Mouse (Mus musculus): ENCODE results near the gene Vmn2r84. TPM values are rescaled to one million over a fixed set of nuclear protein-coding genes. Genes with fewer than 3 reads are reported as not detected.
"Not testable (repeated sequence)": the region's sequence is repeated elsewhere in the genome, so short reads cannot be mapped to it uniquely, and the experiment has no call there.

The Vmn2r84 gene
- 0.01 TPM in 1 of 2 replicates, not detected in the other for polyA plus RNA-seq (2014; fragmentation: Nextera tagmentation; extraction: Ambion mirVana)

DNA sequence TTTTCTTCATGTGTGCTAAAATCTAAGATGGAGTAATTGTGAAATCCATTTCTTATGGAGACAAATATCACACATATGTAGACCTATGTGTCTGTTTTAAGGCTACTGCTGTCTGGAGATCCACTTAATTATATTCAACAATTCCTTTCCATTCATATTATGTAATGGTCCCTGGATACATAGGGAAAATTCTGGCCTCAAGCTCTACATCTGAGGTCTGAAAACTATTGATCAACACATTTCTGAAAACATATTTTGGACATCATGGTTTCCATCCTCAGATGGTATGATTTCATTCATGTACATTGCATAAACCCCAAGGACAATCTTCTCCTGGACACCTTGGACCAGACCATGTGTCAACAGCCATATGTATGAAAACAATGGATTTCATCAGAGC, at the start of gene Vmn2r84:
Gene Vmn2r84, minus strand, starts transcription at position 101 of the 400 bp plus-strand sequence.
- Histone ChIP-seq H3K36me3 (ENCODE audit: control insufficient read depth, insufficient read depth, low read length) (no peaks in the 10 kb centered on the region), H3K4me1 (replicated peaks; ENCODE audit: control insufficient read depth, insufficient read depth, low read length) (no peaks in the 10 kb centered on the region), H3K27me3 (ENCODE audit: control insufficient read depth, insufficient read depth, low read length) (no peaks in the 10 kb centered on the region), H3K4me2 (ENCODE audit: low read depth, low read length, severe bottlenecking) (no peak within 1 kb of the TSS), H3K9ac (ENCODE audit: low read length) (no peak within 1 kb of the TSS), H3K9me3 (ENCODE audit: control insufficient read depth, low read length) (no peaks in the 10 kb centered on the region), H3K27ac (ENCODE audit: low read depth, low read length) (no peak within 1 kb of the TSS), H3K4me3 (ENCODE audit: low read depth, low read length) (no peak within 1 kb of the TSS)
- DNase-seq (ENCODE audit: low spot score) (no peak), ATAC-seq (replicated peaks; ENCODE audit: low FRiP score) (no peak)

DNA sequence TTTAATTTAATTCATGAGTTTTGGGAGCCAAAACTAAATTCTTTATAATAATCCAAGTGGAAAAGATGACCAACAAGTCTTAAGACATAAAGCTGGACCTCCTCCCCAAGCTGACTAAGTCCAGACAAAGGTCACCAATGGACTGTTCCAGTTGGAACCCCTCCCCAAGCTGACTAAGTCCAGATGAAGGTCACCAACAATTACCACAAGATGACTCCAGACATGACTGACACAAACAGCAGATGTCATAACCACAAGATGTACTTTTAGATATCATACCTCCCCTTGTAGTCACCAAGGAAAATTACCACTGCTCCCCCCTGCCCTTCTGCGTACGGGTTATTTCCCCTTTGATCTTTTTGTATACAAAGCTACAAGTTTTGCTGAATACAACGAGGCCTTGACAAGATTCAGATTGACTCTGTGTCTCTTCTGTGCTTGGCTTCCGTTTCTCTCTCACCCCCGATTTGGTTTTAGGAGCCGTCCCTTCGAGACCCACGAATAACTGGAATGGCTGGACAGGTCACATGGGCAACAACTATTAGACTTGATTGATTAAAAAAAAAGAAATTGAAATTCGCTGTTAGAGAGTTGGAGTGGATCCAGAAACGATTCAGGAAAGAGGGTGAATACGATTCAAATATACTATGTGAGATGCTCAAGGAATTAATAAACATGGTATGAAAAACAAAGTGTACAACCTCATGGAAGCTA, 40.2 kb upstream of the Vmn2r84 start:
- not testable (repeated sequence) for H3K9me3 ChIP-seq (ENCODE audit: control insufficient read depth, low read length); H3K27ac ChIP-seq (ENCODE audit: low read depth, low read length); H3K27me3 ChIP-seq (ENCODE audit: control insufficient read depth, insufficient read depth, low read length); H3K4me3 ChIP-seq (ENCODE audit: low read depth, low read length); H3K4me1 ChIP-seq (replicated peaks; ENCODE audit: control insufficient read depth, insufficient read depth, low read length); H3K36me3 ChIP-seq (ENCODE audit: control insufficient read depth, insufficient read depth, low read length); H3K4me2 ChIP-seq (ENCODE audit: low read depth, low read length, severe bottlenecking); H3K9ac ChIP-seq (ENCODE audit: low read length); ATAC-seq (replicated peaks; ENCODE audit: low FRiP score); DNase-seq (ENCODE audit: low spot score)
- WGBS = 89% methylated on average over 11 of the region's 11 CpGs

DNA sequence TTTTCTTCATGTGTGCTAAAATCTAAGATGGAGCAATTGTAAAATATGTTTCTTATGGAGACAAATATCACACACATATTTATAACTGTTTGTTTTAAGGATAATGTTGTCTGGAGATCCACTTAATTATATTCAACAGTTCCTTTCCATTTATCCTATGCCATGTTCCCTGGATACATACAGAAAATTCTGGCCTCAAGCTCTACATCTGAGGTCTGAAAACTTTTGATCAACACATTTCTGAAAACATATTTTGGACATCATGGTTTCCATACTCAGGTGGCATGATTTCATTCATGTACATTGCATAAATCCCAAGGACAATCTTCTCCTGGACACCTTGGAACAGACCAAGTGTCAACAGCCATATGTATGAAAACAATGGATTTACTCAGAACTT, 35.5 kb upstream of the Vmn2r84 start, which contains the start of gene Vmn2r85:
Gene Vmn2r85, minus strand, starts transcription at position 101 of the 400 bp plus-strand sequence.
- not testable (repeated sequence) for H3K4me1 ChIP-seq (replicated peaks; ENCODE audit: control insufficient read depth, insufficient read depth, low read length); H3K9ac ChIP-seq (ENCODE audit: low read length); H3K27me3 ChIP-seq (ENCODE audit: control insufficient read depth, insufficient read depth, low read length); H3K4me2 ChIP-seq (ENCODE audit: low read depth, low read length, severe bottlenecking); H3K36me3 ChIP-seq (ENCODE audit: control insufficient read depth, insufficient read depth, low read length); ATAC-seq (replicated peaks; ENCODE audit: low FRiP score); H3K4me3 ChIP-seq (ENCODE audit: low read depth, low read length); H3K9me3 ChIP-seq (ENCODE audit: control insufficient read depth, low read length); DNase-seq (ENCODE audit: low spot score); H3K27ac ChIP-seq (ENCODE audit: low read depth, low read length)

DNA sequence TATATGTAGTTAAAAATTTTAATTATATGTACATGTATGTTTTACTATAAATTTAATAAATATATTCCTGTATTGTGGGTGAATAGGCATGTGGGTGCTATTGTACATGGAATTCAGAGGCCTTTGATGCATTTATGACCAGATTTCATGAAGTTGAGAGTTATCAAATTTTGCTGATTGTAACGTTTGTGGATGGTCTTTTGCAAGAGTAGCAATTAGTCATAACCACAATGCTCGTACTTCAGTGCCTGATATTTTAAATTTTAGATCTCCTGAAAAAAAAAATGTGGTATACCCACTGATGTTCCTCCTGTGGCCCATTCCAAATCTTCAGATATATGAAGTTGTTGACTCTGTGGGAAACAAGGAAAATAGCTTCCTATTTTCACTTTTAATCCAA, 28.2 kb upstream of the Vmn2r84 start:
- not testable (repeated sequence) for H3K4me2 ChIP-seq (ENCODE audit: low read depth, low read length, severe bottlenecking); ATAC-seq (replicated peaks; ENCODE audit: low FRiP score); H3K27me3 ChIP-seq (ENCODE audit: control insufficient read depth, insufficient read depth, low read length); H3K36me3 ChIP-seq (ENCODE audit: control insufficient read depth, insufficient read depth, low read length); H3K27ac ChIP-seq (ENCODE audit: low read depth, low read length); H3K9ac ChIP-seq (ENCODE audit: low read length); H3K4me3 ChIP-seq (ENCODE audit: low read depth, low read length); H3K9me3 ChIP-seq (ENCODE audit: control insufficient read depth, low read length); H3K4me1 ChIP-seq (replicated peaks; ENCODE audit: control insufficient read depth, insufficient read depth, low read length); DNase-seq (ENCODE audit: low spot score)
- WGBS = 81% methylated on average over 2 of the region's 2 CpGs

DNA sequence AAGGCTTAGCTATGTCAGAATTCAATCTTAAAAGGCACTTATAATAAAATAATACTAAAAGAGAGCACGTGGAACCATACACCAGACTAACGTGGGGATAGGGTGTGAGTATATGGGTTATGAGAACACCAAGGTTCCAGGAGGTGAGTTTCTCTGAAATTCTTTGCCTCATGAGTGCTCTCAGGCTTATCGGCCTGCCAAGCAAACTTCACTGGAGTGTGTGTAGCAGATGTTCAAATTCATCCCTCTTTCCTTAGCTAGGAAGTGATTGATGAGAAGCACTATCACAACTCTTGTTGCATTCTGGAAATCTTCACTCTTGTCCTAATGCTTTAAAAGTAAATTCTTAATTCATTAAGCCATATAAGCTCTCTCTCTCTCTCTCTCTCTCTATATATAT, 26.3 kb upstream of the Vmn2r84 start:
- Histone ChIP-seq H3K27ac (ENCODE audit: low read depth, low read length) (no peak overlapping the region), H3K9ac (ENCODE audit: low read length) (no peak overlapping the region), H3K9me3 (ENCODE audit: control insufficient read depth, low read length) (no peaks in the 10 kb centered on the region), H3K36me3 (ENCODE audit: control insufficient read depth, insufficient read depth, low read length) (no peaks in the 10 kb centered on the region), H3K4me2 (ENCODE audit: low read depth, low read length, severe bottlenecking) (no peak overlapping the region), H3K27me3 (ENCODE audit: control insufficient read depth, insufficient read depth, low read length) (no peaks in the 10 kb centered on the region), H3K4me1 (replicated peaks; ENCODE audit: control insufficient read depth, insufficient read depth, low read length) (no peaks in the 10 kb centered on the region), H3K4me3 (ENCODE audit: low read depth, low read length) (no peak overlapping the region)
- DNase-seq (ENCODE audit: low spot score) = no peak
- ATAC-seq (replicated peaks; ENCODE audit: low FRiP score) = no peak
- WGBS = 78% methylated on average over 3 of the region's 3 CpGs

DNA sequence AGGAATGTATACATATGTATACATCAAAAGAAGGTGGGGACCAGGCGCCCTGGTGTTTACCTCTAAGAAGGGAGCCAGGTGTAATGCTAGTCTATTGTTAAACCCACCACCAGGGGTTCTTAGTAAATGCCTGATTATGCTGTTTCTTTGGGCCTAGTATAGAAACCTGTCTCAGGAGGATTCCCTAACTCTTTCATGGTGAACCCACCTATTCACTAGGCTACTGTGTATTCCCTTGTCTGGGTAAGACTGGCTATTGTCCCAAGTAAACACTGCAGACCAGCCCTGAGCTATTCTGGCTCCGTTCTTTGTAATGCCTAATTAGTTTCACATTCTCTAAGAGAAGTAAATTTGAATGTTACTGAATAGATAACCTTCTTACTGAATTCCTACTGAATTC, 25.8 kb upstream of the Vmn2r84 start:
- H3K36me3 ChIP-seq (ENCODE audit: control insufficient read depth, insufficient read depth, low read length); H3K4me2 ChIP-seq (ENCODE audit: low read depth, low read length, severe bottlenecking); H3K27ac ChIP-seq (ENCODE audit: low read depth, low read length); ATAC-seq (replicated peaks; ENCODE audit: low FRiP score); H3K4me1 ChIP-seq (replicated peaks; ENCODE audit: control insufficient read depth, insufficient read depth, low read length); H3K9me3 ChIP-seq (ENCODE audit: control insufficient read depth, low read length); H3K27me3 ChIP-seq (ENCODE audit: control insufficient read depth, insufficient read depth, low read length); DNase-seq (ENCODE audit: low spot score); H3K4me3 ChIP-seq (ENCODE audit: low read depth, low read length); H3K9ac ChIP-seq (ENCODE audit: low read length): not testable (repeated sequence)
- WGBS = 56% methylated on average over 2 of the region's 2 CpGs

DNA sequence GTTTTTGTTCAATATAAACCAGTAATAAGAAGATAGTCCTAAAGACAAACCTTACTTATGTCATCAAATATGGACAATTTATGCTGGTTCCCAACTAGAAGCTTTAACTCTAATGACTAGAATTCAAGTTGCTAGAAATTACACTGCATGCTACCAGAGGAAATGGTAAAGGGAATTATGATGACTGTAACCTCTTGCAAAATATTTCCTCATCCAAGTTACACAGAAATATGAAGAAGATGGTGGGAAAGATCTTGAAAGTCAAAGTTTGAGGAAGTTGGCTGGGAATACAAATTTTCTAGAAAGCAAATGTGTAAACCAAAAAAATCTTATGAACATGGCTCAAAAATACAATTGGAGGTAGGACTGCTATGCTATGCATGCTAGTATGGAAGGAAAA, 22.2 kb upstream of the Vmn2r84 start:
- not testable (repeated sequence) for H3K4me2 ChIP-seq (ENCODE audit: low read depth, low read length, severe bottlenecking); H3K4me3 ChIP-seq (ENCODE audit: low read depth, low read length); H3K4me1 ChIP-seq (replicated peaks; ENCODE audit: control insufficient read depth, insufficient read depth, low read length); H3K27ac ChIP-seq (ENCODE audit: low read depth, low read length); H3K27me3 ChIP-seq (ENCODE audit: control insufficient read depth, insufficient read depth, low read length); H3K36me3 ChIP-seq (ENCODE audit: control insufficient read depth, insufficient read depth, low read length); H3K9ac ChIP-seq (ENCODE audit: low read length); ATAC-seq (replicated peaks; ENCODE audit: low FRiP score); H3K9me3 ChIP-seq (ENCODE audit: control insufficient read depth, low read length); DNase-seq (ENCODE audit: low spot score)

DNA sequence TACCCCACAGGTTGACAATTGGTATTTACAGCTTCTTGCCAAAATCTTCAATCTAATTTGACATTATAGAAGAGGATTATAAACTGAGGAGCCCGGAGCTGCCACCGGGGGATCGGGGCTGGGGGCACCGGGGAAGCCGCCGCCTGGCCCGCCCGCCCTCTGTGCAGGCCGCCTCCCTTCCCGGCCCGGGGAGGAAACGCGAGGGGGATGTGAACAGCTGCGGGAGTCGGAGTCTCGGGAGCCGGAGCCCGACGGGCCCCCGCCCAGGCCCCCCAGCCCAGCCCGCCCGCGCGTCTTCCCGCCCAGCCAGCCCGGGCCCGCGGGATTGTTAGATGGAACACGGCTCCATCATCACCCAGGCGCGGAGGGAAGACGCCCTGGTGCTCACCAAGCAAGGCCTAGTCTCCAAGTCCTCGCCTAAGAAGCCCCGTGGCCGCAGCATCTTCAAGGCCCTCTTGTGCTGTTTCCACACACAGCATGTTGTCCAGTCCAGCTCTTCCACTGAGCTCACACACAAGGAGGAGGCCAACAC, 18.1 kb upstream of the Vmn2r84 start:
- not testable (repeated sequence) for H3K4me3 ChIP-seq (ENCODE audit: low read depth, low read length); H3K4me2 ChIP-seq (ENCODE audit: low read depth, low read length, severe bottlenecking); H3K27me3 ChIP-seq (ENCODE audit: control insufficient read depth, insufficient read depth, low read length); H3K36me3 ChIP-seq (ENCODE audit: control insufficient read depth, insufficient read depth, low read length); H3K9me3 ChIP-seq (ENCODE audit: control insufficient read depth, low read length); H3K9ac ChIP-seq (ENCODE audit: low read length); H3K4me1 ChIP-seq (replicated peaks; ENCODE audit: control insufficient read depth, insufficient read depth, low read length); H3K27ac ChIP-seq (ENCODE audit: low read depth, low read length); DNase-seq (ENCODE audit: low spot score)
- WGBS = 85% methylated on average over 16 of the region's 35 CpGs
- ATAC-seq (replicated peaks; ENCODE audit: low FRiP score) = peak; percentile 72; the same call in 1 of the 2 replicates

DNA sequence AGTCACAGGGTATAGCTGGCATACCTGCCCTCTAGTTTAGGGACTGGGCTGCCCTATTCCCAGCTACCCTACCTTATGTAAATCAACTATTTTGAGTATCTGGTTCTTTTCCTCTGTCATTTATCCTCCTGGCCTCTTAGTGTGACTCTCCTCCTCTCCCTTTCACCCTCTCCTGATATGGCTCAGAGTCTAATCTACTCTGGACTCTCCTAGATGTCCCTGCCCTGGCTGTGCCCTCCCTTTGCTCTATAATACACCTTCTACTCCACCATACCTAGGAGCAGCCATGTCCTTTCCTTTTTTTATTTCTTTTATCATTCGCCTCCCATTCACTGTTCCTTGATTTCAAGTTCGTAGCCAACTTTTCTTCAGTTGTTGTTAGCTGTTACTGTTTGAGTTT, 19.0 kb downstream of the Vmn2r84 start:
- Histone ChIP-seq H3K27me3 (ENCODE audit: control insufficient read depth, insufficient read depth, low read length) (no peaks in the 10 kb centered on the region), H3K4me2 (ENCODE audit: low read depth, low read length, severe bottlenecking) (no peak overlapping the region), H3K36me3 (ENCODE audit: control insufficient read depth, insufficient read depth, low read length) (no peaks in the 10 kb centered on the region), H3K27ac (ENCODE audit: low read depth, low read length) (no peak overlapping the region), H3K9me3 (ENCODE audit: control insufficient read depth, low read length) (no peaks in the 10 kb centered on the region), H3K4me3 (ENCODE audit: low read depth, low read length) (no peak overlapping the region), H3K4me1 (replicated peaks; ENCODE audit: control insufficient read depth, insufficient read depth, low read length) (no peaks in the 10 kb centered on the region), H3K9ac (ENCODE audit: low read length) (no peak overlapping the region)
- no peak for ATAC-seq (replicated peaks; ENCODE audit: low FRiP score)
- no peak for DNase-seq (ENCODE audit: low spot score)
- 92% methylated on average over 2 of the region's 2 CpGs for WGBS
